Mouse (Mus musculus): Measurements from ENCODE around the gene Slc7a15. TPM values are rescaled to one million over a fixed set of nuclear protein-coding genes. Genes with fewer than 3 reads are reported as not detected.
A peak's percentile ranks its signal among the peaks of the same experiment; 100 is the strongest.
"Not testable (repeated sequence)": the region's sequence is repeated elsewhere in the genome, so short reads cannot be mapped to it uniquely, and the experiment has no call there.

Gene Slc7a15
- total RNA-seq, 1 experiment from 2014 or later, result not detected

DNA sequence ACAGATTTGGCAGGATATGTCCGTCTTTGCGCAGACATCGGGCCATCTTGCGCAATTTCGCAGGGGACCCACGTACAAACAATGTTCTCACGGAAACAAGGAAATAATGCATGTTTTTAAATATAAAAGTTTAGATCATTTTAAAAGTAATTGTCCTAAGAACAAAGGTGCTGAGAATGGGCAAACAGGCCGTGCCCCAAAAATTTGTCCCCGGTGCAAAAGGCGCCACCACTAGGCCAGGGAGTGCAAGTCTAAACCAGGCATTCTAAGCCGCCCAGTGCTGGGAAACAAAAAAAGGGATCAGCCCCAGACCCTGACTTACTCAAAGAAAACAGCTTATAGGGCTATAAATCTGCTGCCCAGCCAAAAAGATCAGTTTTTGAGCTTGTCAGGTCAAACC, 25.5 kb downstream of the Slc7a15 start:
- ATAC-seq (replicated peaks in 1 of 2; ENCODE audit: insufficient read depth in 1 of 2, low FRiP score in 2 of 2, low TSS enrichment in 1 of 2, low read depth in 1 of 2, poor library complexity in 2 of 2, severe bottlenecking in 2 of 2), result no peak

DNA sequence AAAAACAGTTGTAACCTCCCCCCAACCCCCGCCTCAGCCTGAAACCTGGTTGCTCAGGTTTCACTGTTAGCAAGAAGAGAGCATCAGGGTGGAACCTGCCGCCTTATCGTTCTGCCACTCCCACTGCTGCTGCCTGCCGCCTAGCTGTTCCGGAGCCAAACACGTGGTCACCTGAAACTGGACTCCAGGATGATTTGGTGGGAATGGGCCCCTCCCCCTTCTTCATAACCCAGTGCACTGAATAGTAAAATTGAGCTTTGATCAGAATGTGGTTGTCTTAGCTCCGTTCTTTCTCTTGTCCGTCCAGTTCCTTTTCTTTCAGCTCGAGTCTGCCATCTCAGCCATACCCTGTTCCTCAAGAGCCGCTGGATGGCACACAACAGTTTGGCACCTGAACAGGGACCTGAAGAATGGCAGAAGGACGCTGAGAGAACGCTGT, 26.9 kb downstream of the Slc7a15 start:
- not testable (repeated sequence) for ATAC-seq (replicated peaks in 1 of 2; ENCODE audit: insufficient read depth in 1 of 2, low FRiP score in 2 of 2, low TSS enrichment in 1 of 2, low read depth in 1 of 2, poor library complexity in 2 of 2, severe bottlenecking in 2 of 2)

DNA sequence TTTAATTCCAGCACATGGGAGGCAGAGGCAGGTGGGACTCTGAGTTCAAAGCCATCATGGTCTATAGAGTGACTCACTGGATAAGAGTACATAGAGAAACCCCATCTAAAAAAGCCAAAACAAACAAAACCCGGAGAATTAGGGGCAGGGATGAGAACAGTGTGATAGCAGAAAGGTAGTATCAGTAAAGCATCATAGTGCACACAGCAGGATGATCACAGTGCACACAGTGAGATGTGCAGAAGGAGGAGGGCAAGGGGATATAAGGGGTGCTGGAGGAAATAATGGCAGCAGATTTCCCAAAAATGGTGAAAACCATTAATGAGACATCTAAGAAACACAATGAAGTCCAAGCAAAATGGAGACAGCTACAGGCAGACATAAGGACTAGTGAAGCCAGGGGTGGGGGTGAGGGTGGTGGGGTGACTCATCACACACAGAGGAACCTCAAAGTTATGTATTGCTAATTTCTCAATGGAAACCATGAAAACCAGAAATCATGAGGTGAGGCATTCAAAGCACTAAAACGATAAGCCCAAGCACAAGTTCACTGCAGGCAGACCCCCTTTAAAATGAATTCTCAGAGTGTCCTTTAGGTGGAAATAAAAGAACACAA, 27.5 kb downstream of the Slc7a15 start:
- not testable (repeated sequence) for ATAC-seq (replicated peaks in 1 of 2; ENCODE audit: insufficient read depth in 1 of 2, low FRiP score in 2 of 2, low TSS enrichment in 1 of 2, low read depth in 1 of 2, poor library complexity in 2 of 2, severe bottlenecking in 2 of 2)

DNA sequence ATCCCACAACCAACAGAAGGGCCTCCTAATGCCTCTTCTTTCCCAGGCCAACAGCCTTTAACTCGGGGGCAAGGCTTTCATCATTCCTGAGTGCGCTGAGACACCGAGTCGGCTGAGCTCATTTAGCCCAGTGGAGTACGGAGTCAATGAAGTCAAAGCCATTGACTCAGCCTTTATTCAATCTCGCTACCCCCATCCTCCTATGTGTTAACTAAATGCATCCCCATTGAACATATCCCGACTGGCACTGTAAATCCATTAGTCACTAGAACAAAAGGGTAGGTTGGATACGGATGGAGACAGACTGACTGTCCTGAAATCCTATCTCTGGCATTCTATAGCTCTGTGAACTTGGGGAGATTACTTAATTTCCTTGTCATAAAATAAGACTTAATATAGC, 36.7 kb downstream of the Slc7a15 start:
- not testable (repeated sequence) for ATAC-seq (replicated peaks in 1 of 2; ENCODE audit: insufficient read depth in 1 of 2, low FRiP score in 2 of 2, low TSS enrichment in 1 of 2, low read depth in 1 of 2, poor library complexity in 2 of 2, severe bottlenecking in 2 of 2)

DNA sequence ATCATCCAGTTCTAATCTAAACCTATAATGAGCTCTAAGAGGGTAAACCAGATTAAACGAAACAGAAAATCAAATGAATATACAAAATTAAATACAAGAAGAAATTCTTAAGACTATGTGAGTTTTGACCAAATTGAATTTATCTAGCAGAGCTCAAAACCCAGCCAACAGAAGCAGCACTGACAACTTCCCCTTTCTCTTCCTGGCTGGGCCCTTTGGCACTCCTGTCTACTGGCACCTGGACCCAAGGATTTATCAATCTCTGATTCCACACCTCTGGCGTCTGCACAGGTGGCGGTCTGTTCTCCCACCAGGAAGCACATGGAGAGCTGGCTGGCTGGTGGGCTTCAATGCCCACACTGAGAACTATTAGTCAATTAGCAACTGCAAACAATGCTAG, 39.0 kb downstream of the Slc7a15 start:
- ATAC-seq (replicated peaks in 1 of 2; ENCODE audit: insufficient read depth in 1 of 2, low FRiP score in 2 of 2, low TSS enrichment in 1 of 2, low read depth in 1 of 2, poor library complexity in 2 of 2, severe bottlenecking in 2 of 2), result peak; percentile 46 to 53; a peak in 2 of 4 replicates

DNA sequence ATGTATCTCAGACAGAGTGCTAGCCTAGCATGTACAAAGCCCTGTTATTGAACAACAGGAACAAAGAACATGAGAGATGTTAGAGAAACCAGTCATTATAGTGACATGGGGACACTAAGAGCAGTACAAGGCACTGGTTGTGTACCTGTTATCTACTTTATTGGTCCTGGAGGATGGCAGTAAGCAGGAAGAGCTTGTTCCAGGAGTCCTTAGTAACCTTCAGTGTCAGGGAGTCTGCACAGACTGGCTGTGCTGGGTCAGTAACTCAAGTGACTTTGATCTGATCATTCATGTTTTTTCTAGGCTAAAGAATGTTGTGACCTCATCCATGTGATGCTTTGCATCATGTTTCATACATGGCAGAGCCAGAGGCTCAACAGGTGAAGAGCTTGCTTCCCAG, 42.7 kb downstream of the Slc7a15 start:
- no peak for ATAC-seq (replicated peaks in 1 of 2; ENCODE audit: insufficient read depth in 1 of 2, low FRiP score in 2 of 2, low TSS enrichment in 1 of 2, low read depth in 1 of 2, poor library complexity in 2 of 2, severe bottlenecking in 2 of 2)

DNA sequence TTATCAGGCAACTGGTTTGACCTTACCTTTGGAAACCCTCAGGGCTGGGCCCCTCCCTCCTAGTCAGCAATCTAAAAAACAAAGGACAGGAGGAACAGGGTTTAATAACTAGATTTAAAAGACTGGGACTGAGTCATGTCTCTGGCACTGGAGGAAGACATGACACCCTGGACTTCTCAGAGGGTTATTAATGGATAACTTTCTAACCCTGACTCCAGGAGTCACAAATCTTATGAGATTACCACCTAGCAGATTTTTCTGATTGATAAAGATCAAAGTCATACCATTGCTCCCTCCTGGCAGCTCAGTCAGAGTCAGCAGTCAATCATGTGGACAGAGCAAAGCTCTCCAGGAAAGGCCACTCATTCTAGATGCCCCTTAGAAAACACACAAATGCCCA, 43.4 kb downstream of the Slc7a15 start:
- no peak for ATAC-seq (replicated peaks in 1 of 2; ENCODE audit: insufficient read depth in 1 of 2, low FRiP score in 2 of 2, low TSS enrichment in 1 of 2, low read depth in 1 of 2, poor library complexity in 2 of 2, severe bottlenecking in 2 of 2)

DNA sequence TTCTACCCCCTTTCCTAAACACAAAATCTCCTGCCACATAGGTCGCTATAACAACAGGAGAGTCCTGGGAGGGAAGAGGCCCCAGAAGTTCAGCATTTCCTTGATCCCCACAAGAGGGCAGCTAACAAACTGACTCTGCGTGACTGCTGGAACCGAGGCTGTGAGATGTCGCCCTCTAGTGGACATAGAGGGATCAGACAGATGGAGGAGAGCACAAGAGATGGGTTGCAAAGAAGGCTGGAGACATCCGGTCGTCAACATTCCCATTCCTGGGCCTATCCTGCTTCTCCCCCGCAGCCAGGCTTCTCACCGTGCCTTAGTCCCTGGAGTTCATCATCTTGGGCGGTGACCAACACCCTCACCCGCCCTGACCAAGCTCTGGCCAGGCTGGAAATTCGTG, 51.5 kb downstream of the Slc7a15 start:
- peak; percentile 95 to 98 for ATAC-seq (replicated peaks in 1 of 2; ENCODE audit: insufficient read depth in 1 of 2, low FRiP score in 2 of 2, low TSS enrichment in 1 of 2, low read depth in 1 of 2, poor library complexity in 2 of 2, severe bottlenecking in 2 of 2)

DNA sequence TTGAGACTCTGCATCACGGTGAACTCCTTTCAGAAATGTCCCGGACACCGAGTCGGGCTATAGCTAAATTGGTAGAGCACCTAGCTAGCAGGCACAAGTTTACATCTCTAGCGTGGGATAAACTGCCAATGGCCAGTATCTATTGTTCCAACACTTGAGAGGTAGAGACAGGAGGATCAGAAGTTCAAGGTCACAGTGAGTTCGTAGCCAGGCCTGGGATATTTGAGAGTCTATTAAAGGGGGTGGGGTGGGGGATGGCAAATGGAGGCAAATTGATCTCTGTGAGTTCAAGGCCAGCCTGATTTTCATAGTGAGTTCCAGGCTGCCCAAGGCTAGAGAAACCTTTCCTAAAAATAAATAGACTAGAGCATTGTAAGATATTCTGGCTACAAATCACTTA, 52.1 kb downstream of the Slc7a15 start:
- no peak for ATAC-seq (replicated peaks in 1 of 2; ENCODE audit: insufficient read depth in 1 of 2, low FRiP score in 2 of 2, low TSS enrichment in 1 of 2, low read depth in 1 of 2, poor library complexity in 2 of 2, severe bottlenecking in 2 of 2)

DNA sequence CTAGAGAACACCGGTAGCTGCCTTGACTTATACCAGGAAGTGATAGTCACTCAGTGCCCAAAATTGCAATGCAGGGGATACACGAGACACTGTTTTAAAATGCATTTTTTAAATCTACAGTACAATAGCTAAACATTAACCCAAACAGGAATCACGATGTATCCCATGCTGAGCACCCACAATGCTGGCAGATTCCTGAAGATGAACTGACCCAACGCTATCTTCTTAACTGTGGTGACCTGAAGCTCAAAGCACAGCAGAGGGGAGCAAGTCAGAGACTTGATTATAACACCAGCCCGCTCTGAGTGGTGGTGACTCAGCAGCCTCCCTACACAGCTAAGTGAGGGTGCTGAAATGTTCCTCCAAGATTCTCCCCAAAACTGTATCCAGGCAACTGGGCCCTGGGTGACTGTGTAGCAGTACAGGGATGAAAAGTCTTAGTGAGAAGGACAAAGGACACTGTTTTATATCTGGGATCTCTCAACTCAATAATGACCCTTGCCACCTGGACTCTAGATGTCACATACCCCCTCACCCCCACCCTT, 53.7 kb downstream of the Slc7a15 start:
- no peak for ATAC-seq (replicated peaks in 1 of 2; ENCODE audit: insufficient read depth in 1 of 2, low FRiP score in 2 of 2, low TSS enrichment in 1 of 2, low read depth in 1 of 2, poor library complexity in 2 of 2, severe bottlenecking in 2 of 2)

DNA sequence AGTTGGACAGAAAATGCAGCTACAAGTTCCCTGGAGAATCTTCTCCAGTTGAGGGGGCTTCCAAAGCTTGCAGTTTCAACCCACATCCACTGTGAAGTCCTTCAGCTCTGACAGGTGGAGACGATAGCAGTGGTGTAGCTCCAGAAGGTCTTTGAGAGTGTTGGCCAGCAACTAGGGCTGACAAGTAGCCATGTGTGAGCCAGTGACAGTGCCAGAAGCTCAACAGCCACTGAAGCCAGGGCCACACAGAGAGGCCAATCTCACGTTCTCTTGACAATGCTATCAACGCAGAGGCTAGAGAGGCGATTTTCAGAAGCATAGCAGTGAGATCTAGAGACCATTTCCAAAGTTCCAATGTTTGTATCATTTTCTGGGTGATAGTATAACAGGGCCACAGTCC, 56.5 kb downstream of the Slc7a15 start:
- no peak for ATAC-seq (replicated peaks in 1 of 2; ENCODE audit: insufficient read depth in 1 of 2, low FRiP score in 2 of 2, low TSS enrichment in 1 of 2, low read depth in 1 of 2, poor library complexity in 2 of 2, severe bottlenecking in 2 of 2)

DNA sequence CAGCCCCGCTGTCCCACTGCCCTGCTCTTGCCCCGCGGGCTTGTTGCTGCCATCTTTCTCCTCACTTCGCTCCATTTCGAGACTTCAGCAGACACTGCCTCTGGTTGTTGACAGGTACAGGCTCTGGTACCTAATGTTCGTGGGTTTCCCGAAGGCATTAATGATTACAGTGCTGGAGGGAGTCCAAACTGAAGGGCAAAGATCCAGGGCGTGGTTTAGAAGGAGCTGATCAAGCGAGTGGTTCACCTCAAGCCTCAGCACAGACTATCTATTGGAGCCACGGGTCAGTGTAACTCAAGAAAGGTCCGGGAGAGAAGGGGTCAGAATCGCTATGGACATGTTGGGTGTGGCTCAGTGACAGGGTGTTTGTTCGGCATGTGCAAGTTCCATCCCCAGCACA, 59.4 kb downstream of the Slc7a15 start:
- no peak for ATAC-seq (replicated peaks in 1 of 2; ENCODE audit: insufficient read depth in 1 of 2, low FRiP score in 2 of 2, low TSS enrichment in 1 of 2, low read depth in 1 of 2, poor library complexity in 2 of 2, severe bottlenecking in 2 of 2)

DNA sequence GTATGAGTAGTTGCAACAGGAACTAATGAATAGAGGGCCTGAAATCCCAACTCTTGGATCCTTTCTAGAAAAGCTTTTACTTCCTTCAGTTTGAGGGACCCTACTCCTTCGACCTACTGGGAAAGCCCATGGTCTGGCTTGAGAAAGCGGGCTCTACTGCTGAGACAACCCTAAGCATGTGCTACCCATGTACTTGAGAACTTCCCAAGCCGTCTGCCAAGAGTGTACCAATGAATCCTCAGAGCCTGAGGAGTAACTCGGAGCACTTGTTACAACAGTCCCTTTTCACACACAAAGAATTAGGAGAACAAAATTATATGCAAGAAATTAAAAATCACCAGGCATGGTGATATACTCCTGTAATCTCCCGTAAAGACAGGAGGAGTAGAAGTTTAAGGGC, 61.6 kb downstream of the Slc7a15 start:
- ATAC-seq (replicated peaks in 1 of 2; ENCODE audit: insufficient read depth in 1 of 2, low FRiP score in 2 of 2, low TSS enrichment in 1 of 2, low read depth in 1 of 2, poor library complexity in 2 of 2, severe bottlenecking in 2 of 2), result no peak

DNA sequence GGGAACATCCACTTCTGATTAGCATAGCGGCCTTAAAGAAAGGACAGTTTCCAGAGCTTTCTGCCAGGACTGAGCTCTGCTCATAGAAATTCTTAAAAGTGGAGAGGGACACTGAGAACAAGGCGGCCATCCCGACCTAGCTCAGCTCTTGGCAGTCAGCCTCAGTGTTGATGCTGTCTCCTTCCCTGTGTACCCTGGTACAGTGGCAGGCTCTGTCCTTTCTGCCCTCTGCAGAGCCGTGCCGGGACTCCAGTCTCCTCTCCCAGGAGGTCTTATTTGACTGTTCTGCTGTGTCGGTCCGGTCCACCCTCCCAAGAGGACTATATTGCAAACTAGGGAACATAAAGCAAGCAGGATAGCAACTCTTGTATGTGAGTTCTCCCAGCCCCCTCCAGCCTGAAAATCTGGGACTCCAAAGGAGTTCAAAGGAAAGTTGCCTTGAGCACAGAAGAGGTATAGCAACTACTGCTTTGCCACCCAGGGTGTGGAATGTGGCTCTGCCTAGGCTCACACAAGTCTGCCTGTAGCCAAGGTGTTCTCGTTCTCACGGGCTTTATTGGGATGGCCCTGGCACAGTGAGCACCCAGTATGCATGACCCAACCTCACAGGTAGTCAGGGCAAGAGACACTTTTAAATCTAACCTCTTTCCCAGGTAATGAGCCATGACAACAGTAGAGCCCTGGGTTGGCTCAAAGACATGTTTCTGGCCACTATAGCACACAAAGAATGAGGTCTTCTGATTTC, 62.5 kb downstream of the Slc7a15 start:
- no peak for ATAC-seq (replicated peaks in 1 of 2; ENCODE audit: insufficient read depth in 1 of 2, low FRiP score in 2 of 2, low TSS enrichment in 1 of 2, low read depth in 1 of 2, poor library complexity in 2 of 2, severe bottlenecking in 2 of 2)

DNA sequence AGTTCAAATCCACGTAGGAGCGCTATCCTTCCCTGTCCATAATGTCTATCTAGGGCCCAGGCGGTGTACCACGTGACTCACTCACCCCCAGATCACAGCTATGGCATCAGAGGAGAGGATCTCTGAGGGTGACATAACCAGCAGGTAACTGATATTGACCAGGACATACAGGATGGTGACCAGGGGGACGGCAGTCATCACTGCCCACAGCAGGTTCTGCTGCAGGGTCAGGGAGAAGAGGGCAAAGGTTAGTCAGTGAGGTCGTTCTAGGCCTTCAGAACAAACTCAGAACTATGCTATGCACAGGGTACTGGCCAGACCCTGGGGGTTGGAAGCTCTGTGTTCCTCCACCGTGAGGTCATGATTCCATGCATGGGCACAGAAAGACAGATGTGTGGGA, 63.3 kb downstream of the Slc7a15 start:
- ATAC-seq (replicated peaks in 1 of 2; ENCODE audit: insufficient read depth in 1 of 2, low FRiP score in 2 of 2, low TSS enrichment in 1 of 2, low read depth in 1 of 2, poor library complexity in 2 of 2, severe bottlenecking in 2 of 2), result no peak

DNA sequence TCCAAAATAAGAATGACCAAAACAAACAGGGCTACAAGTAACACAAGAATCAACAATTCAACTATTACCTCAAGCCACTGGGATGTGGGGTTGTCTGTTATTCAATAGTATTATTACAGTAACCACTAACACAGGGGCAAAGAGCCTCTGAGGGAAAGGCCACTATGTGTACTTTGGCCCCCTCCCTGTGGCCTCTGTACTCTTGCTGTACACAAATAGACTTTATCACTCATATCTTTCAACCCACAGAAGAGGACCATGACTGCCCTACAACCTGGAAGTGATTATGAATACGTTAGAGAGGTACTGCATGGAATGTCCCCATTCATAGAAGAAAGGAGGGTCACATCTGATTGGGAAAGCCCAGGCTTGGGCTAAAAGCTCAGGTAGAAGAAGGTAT, 64.0 kb downstream of the Slc7a15 start:
- ATAC-seq (replicated peaks in 1 of 2; ENCODE audit: insufficient read depth in 1 of 2, low FRiP score in 2 of 2, low TSS enrichment in 1 of 2, low read depth in 1 of 2, poor library complexity in 2 of 2, severe bottlenecking in 2 of 2), result no peak

DNA sequence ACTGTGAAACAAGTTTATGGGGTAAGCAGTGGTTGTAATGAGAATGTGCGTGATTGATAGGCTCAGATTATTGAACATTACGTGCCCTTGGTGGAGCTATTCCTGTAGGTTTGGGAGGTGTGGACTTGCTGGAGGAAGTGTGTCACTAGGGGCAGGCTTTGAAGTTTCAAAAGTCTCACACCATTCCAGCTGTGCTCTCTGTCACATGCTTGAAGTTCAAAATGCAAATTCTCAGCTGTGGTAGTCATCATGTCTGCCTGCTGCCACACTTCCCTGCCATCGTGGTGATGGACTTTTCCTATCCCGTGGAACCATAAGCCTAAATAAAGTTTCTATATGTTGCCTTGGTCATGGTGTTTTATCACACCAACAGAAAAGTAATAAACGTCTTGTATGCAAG, 71.1 kb downstream of the Slc7a15 start:
- ATAC-seq (replicated peaks in 1 of 2; ENCODE audit: insufficient read depth in 1 of 2, low FRiP score in 2 of 2, low TSS enrichment in 1 of 2, low read depth in 1 of 2, poor library complexity in 2 of 2, severe bottlenecking in 2 of 2), result no peak

DNA sequence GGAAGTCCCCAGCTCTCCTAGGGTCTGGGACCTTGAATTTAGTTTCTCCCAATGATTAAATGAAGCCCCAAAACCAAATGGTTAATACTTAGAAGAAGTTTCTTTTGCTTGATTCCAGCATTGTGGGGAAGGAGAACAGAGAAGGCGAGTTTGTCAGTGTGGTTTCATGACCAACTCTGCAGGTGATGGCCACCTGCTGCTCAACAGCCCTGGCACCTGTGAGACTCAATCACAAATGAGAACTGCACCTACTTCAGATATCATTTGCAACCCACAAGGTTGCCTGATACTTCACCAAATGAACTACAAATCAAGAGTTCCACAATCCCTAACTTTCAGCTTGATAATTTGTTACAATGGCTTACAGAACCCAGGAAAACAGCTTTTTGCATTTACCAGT, 71.7 kb downstream of the Slc7a15 start:
- ATAC-seq (replicated peaks in 1 of 2; ENCODE audit: insufficient read depth in 1 of 2, low FRiP score in 2 of 2, low TSS enrichment in 1 of 2, low read depth in 1 of 2, poor library complexity in 2 of 2, severe bottlenecking in 2 of 2), result no peak

DNA sequence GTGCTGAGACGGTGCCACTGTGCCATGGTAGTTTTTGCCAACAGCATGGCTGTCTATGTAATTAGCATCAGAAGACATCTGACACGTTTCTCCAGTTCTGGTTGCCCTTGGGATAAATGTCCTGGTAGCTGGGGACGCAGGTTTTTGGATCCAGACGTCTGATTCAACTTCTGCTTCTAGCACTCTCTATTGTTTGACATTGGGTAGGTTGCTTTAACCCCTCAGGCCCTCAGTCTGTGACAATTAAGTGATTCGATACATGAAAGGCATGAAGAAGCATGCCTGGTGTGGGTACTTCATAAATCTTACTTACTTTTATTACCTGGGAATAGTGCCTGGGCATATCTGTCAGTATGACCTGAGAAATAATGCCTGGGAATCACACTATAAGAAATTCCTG, 74.8 kb downstream of the Slc7a15 start:
- ATAC-seq (replicated peaks in 1 of 2; ENCODE audit: insufficient read depth in 1 of 2, low FRiP score in 2 of 2, low TSS enrichment in 1 of 2, low read depth in 1 of 2, poor library complexity in 2 of 2, severe bottlenecking in 2 of 2), result no peak

Measured in hematopoietic stem cell, adult 5-6 weeks (primary cell).